Mouse (Mus musculus) bone marrow macrophage, adult 2 months (primary cell): ENCODE results near the gene Cep104.

Experiments used
- CTCF ChIP-seq: IDR thresholded peaks from 2 replicates; pipeline ENCODE4 v1.5.1; 2012; ENCODE audit warnings: low read depth, mild to moderate bottlenecking, low read length, moderate library complexity
- POLR2A ChIP-seq: IDR thresholded peaks from 2 replicates; pipeline ENCODE4 v1.6.1; 2012; ENCODE audit warnings: mild to moderate bottlenecking, low read depth, low read length, borderline replicate concordance

- TF ChIP-seq CTCF: no peak
- TF ChIP-seq POLR2A: no peak
Measured at GRCm38 (mm10) chr4:154011646-154012089, 36.7 kb downstream of the Cep104 start, which contains the start of gene Lrrc47.
